ENCODE assay signal across 14 mouse cellular contexts in the genomic region with DNA sequence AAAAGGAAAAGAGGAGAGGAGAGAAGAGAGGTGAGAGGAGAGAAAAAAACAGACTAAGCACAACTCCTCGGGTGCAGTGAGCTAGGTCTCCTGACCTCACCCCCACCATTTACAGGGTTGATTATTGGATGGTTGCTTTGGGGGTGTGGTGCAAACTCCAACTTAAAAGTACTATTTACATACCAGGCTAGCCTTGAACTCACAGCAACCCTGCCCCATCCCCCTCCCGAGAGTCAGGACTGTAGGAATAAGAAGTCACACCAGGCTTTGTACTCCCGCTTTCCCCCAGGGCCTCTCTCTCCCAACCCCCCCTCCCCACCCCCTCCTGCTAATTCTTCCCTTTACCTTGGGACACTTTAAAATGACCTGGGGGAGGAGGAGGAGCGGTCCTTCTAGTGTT.
"Had no signal": no experiment of that assay in that cellular context is flagged by ENCODE, and none has a peak within 500 bp of the region (broad histone marks: within the 10 kb centered on the region; RNA-seq: fewer than 3 reads in every experiment).

No protein-coding gene starts in this region.

- H3K4me2 ChIP-seq: limb, embryonic 13.5 days; liver, embryonic 15.5 days; lung, embryonic 14.5 days; midbrain, embryonic 11.5 days had no signal

- H3K27me3 ChIP-seq: limb, embryonic 13.5 days had no signal

- DNase-seq: kidney, adult 18-20 months; kidney, adult 9 months; lung, embryonic 14.5 days; lung, postnatal 36 days; midbrain, embryonic 14.5 days; right cerebral cortex, postnatal 14 days; right cerebral cortex, postnatal 4 days; thymus, adult 18-20 months; thymus, postnatal 36 days had no signal

- H3K4me3 ChIP-seq: limb, embryonic 10.5 days; limb, embryonic 13.5 days; liver, embryonic 15.5 days had no signal

- H3K36me3 ChIP-seq: limb, embryonic 10.5 days; limb, embryonic 13.5 days; liver, embryonic 15.5 days had no signal

- H3K9ac ChIP-seq: limb, embryonic 13.5 days; liver, embryonic 15.5 days; lung, embryonic 14.5 days had no signal

- H3K9me3 ChIP-seq: limb, embryonic 10.5 days had no signal

- H3K27ac ChIP-seq: limb, embryonic 10.5 days; limb, embryonic 13.5 days; liver, embryonic 15.5 days had no signal

- ATAC-seq: lung, postnatal 0 days had no signal
